Mouse (Mus musculus): ENCODE data around the gene Sgms1. TPM values are rescaled to one million over a fixed set of nuclear protein-coding genes. Genes with fewer than 3 reads are reported as not detected.

The Sgms1 gene
- total and polyA plus RNA-seq, 3 experiments: 27.0 to 62.1 (median 60.5) TPM

- intact Hi-C loops (cut with DNase I): no loop called here
- WGBS: 96% methylated on average over 6 of the region's 6 CpGs
- Histone ChIP-seq H3K4me1 (ENCODE audit: control insufficient read depth, insufficient read depth, low read length) (peaks cover 24% of the 10 kb centered on the region), H3K36me3 (ENCODE audit: control insufficient read depth, insufficient read depth, low read length) (peaks cover 57% of the 10 kb centered on the region), H3K27me3 (ENCODE audit: control insufficient read depth, insufficient read depth, low read length) (no peaks in the 10 kb centered on the region), H3K9ac (ENCODE audit: low read depth, low read length) (no peak overlapping the region), H3K27ac (no peak overlapping the region; the same call in 1 of the 2 replicates), H3K4me3 (no peak overlapping the region), H3K79me2 (replicated peaks; ENCODE audit: control insufficient read depth, insufficient read depth, low read length) (peaks cover 13% of the 10 kb centered on the region)
- TF ChIP-seq EP300 (IDR thresholded peaks at IDR 0.05; ENCODE audit: insufficient read depth, low read depth, low read length) (no peak), POLR2A (IDR thresholded peaks at IDR 0.05; ENCODE audit: insufficient read depth, low read depth, low read length) (no peak)
- DNase-seq: no peak
These were observed 199.6 kb downstream of the Sgms1 start for GRCm38 (mm10) chr19:32189961-32190360.

DNA sequence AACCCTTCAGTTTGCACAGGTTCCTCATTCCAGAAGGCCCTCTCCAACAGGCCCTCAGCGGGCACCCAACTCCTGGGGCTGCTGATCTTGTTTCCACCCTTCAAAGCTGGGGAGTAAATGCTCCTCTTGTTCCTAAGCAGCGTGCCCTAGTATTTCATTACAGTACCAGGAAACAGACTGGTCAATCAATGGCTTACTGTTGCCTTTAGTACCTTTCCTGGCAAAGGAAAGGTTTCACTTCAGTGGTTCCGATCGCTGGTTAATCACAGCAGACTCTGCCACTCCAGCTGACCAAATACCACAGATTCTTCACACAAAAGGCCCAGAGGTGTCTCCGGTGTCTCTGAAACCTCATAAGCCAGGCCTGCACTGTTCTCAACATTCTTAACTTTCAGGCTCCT is 200.5 kb downstream of the Sgms1 start:
- no peak overlapping the region for H3K9ac ChIP-seq (ENCODE audit: low read depth, low read length)
- 66% methylated on average over 5 of the region's 5 CpGs for WGBS
- TF ChIP-seq EP300 (IDR thresholded peaks at IDR 0.05; ENCODE audit: insufficient read depth, low read depth, low read length) (no peak), CTCF (IDR thresholded peaks at IDR 0.05) (no peak), POLR2A (IDR thresholded peaks at IDR 0.05; ENCODE audit: insufficient read depth, low read depth, low read length) (no peak)
- no peak overlapping the region; the same call in none of the 2 replicates for H3K27ac ChIP-seq
- H3K36me3 ChIP-seq (ENCODE audit: control insufficient read depth, insufficient read depth, low read length): peaks cover 49% of the 10 kb centered on the region
- no peaks in the 10 kb centered on the region for H3K27me3 ChIP-seq (ENCODE audit: control insufficient read depth, insufficient read depth, low read length)
- no peak overlapping the region for H3K4me3 ChIP-seq
- H3K79me2 ChIP-seq (replicated peaks; ENCODE audit: control insufficient read depth, insufficient read depth, low read length): peaks cover 13% of the 10 kb centered on the region
- DNase-seq: no peak
- peaks cover 25% of the 10 kb centered on the region for H3K4me1 ChIP-seq (ENCODE audit: control insufficient read depth, insufficient read depth, low read length)
- intact Hi-C loops (cut with DNase I): no loop called here

DNA sequence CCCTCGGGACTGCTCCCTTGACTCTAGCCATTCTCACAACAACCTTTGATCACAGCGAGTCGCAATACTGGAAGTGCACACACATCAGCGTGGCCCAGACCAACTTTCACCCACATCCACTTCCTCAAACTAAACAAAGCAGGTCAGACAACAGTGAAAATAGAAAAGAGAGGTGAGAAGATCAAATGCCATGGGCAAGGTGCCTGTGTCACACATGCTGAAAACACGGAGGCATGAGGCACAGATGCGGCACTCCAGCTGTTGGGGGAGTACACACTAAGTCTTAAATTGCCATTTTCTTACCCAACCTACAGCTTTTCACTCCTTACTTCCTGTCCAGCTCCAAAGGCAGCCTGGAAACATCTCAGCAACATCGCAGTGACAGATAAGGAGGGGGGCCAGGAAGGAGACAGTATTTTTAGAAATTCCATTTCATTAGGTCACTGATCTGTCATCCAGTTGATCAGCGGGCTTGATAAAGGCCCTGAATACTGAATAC is 202.9 kb downstream of the Sgms1 start:
- H3K9ac ChIP-seq (ENCODE audit: low read depth, low read length): no peak overlapping the region
- 0 out of 2 replicates have a peak, but pooled peaks have one; percentile 58 for TF ChIP-seq EP300 (IDR thresholded peaks at IDR 0.05; ENCODE audit: insufficient read depth, low read depth, low read length)
- TF ChIP-seq CTCF (IDR thresholded peaks at IDR 0.05): no peak
- DNase-seq: peak in 1 of 2 experiments; percentile 66

GRCm38 (mm10) chr19:32183005-32183404 is 206.5 kb downstream of the Sgms1 start:
- Histone ChIP-seq H3K4me1 (ENCODE audit: control insufficient read depth, insufficient read depth, low read length) (peaks cover 41% of the 10 kb centered on the region), H3K36me3 (ENCODE audit: control insufficient read depth, insufficient read depth, low read length) (peaks cover 50% of the 10 kb centered on the region), H3K79me2 (replicated peaks; ENCODE audit: control insufficient read depth, insufficient read depth, low read length) (peaks cover 4% of the 10 kb centered on the region), H3K9ac (ENCODE audit: low read depth, low read length) (no peak overlapping the region), H3K27me3 (ENCODE audit: control insufficient read depth, insufficient read depth, low read length) (no peaks in the 10 kb centered on the region), H3K27ac (peak overlapping the region; percentile 98), H3K4me3 (no peak overlapping the region)
- DNase-seq: no peak
- TF ChIP-seq EP300 (IDR thresholded peaks at IDR 0.05; ENCODE audit: insufficient read depth, low read depth, low read length) (no peak), POLR2A (IDR thresholded peaks at IDR 0.05; ENCODE audit: insufficient read depth, low read depth, low read length) (no peak), CTCF (IDR thresholded peaks at IDR 0.05) (no peak)
- intact Hi-C loops (cut with DNase I): loop anchor here (5.0 kb wide), 1 partner anchor 204 kb away; the partner anchor contains the start of gene Sgms1
- 90% methylated on average over 4 of the region's 4 CpGs for WGBS

More for the DNA sequence above, 202.9 kb downstream of the Sgms1 start:
- peak overlapping the region; percentile 89 for H3K27ac ChIP-seq
- H3K4me1 ChIP-seq (ENCODE audit: control insufficient read depth, insufficient read depth, low read length): peaks cover 29% of the 10 kb centered on the region
- peaks cover 56% of the 10 kb centered on the region for H3K36me3 ChIP-seq (ENCODE audit: control insufficient read depth, insufficient read depth, low read length)
- 22% methylated on average over 8 of the region's 8 CpGs for WGBS
- no peak overlapping the region for H3K4me3 ChIP-seq
- intact Hi-C loops (cut with DNase I): loop anchor here (1.0 kb wide), 1 partner anchor 118 kb away; no protein-coding TSS in a partner anchor
- H3K27me3 ChIP-seq (ENCODE audit: control insufficient read depth, insufficient read depth, low read length): no peaks in the 10 kb centered on the region
- H3K79me2 ChIP-seq (replicated peaks; ENCODE audit: control insufficient read depth, insufficient read depth, low read length): peaks cover 11% of the 10 kb centered on the region

- intact Hi-C loops (cut with DNase I): loop anchor here (1.0 to 5.0 kb wide), 2 partner anchors 122 to 205 kb away; partner anchors contain the start of gene Sgms1
- H3K27ac ChIP-seq: peak overlapping the region; percentile 98
- no peak for TF ChIP-seq POLR2A (IDR thresholded peaks at IDR 0.05; ENCODE audit: insufficient read depth, low read depth, low read length)
- TF ChIP-seq EP300 (IDR thresholded peaks at IDR 0.05; ENCODE audit: insufficient read depth, low read depth, low read length): no peak
- no peak for TF ChIP-seq CTCF (IDR thresholded peaks at IDR 0.05)
- H3K36me3 ChIP-seq (ENCODE audit: control insufficient read depth, insufficient read depth, low read length): peaks cover 49% of the 10 kb centered on the region
- H3K9ac ChIP-seq (ENCODE audit: low read depth, low read length): no peak overlapping the region
- no peak for DNase-seq
- peaks cover 42% of the 10 kb centered on the region for H3K4me1 ChIP-seq (ENCODE audit: control insufficient read depth, insufficient read depth, low read length)
- H3K4me3 ChIP-seq: no peak overlapping the region
- H3K79me2 ChIP-seq (replicated peaks; ENCODE audit: control insufficient read depth, insufficient read depth, low read length): peaks cover 4% of the 10 kb centered on the region
- H3K27me3 ChIP-seq (ENCODE audit: control insufficient read depth, insufficient read depth, low read length): no peaks in the 10 kb centered on the region
- WGBS: 63% methylated on average over 5 of the region's 5 CpGs
These were observed 207.0 kb downstream of the Sgms1 start for GRCm38 (mm10) chr19:32182471-32182870.

GRCm38 (mm10) chr19:32181721-32182394 is 207.7 kb downstream of the Sgms1 start:
- Histone ChIP-seq H3K4me3 (no peak overlapping the region), H3K27ac (peak overlapping the region; percentile 98), H3K79me2 (replicated peaks; ENCODE audit: control insufficient read depth, insufficient read depth, low read length) (peaks cover 4% of the 10 kb centered on the region), H3K9ac (ENCODE audit: low read depth, low read length) (peak overlapping the region; percentile 38; the same call in 1 of the 2 replicates), H3K27me3 (ENCODE audit: control insufficient read depth, insufficient read depth, low read length) (no peaks in the 10 kb centered on the region), H3K4me1 (ENCODE audit: control insufficient read depth, insufficient read depth, low read length) (peaks cover 39% of the 10 kb centered on the region), H3K36me3 (ENCODE audit: control insufficient read depth, insufficient read depth, low read length) (peaks cover 48% of the 10 kb centered on the region)
- TF ChIP-seq CTCF (IDR thresholded peaks at IDR 0.05) (no peak), EP300 (IDR thresholded peaks at IDR 0.05; ENCODE audit: insufficient read depth, low read depth, low read length) (peak; percentile 81), POLR2A (IDR thresholded peaks at IDR 0.05; ENCODE audit: insufficient read depth, low read depth, low read length) (peak; percentile 57; the same call in 1 of the 2 replicates)
- DNase-seq: no peak
- intact Hi-C loops (cut with DNase I): loop anchor here (1.0 to 5.0 kb wide), 2 partner anchors 122 to 205 kb away; partner anchors contain the start of gene Sgms1
- 22% methylated on average over 12 of the region's 12 CpGs for WGBS

All from heart, adult 2 months (tissue).